In genomic region chr12:117230282-117230681, GRCm38 (mm10) we compare ENCODE assay signal across 25 mouse cellular contexts.
"Had no signal": no experiment of that assay in that cellular context is flagged by ENCODE, and none has a peak within 500 bp of the region (broad histone marks: within the 10 kb centered on the region; RNA-seq: fewer than 3 reads in every experiment).

No protein-coding gene starts in this region.

- DNase-seq: kidney, adult 11 months; kidney, adult 8-10 months; kidney, postnatal 10 days; kidney, postnatal 36 days; layer of hippocampus, adult 9-11 months; liver; lung, adult 18-20 months; lung, postnatal 10 days; lung, postnatal 36 days; right cerebral cortex, adult 18-20 months; right cerebral cortex, postnatal 14 days; right cerebral cortex, postnatal 4 days; thymus, adult 2 months; thymus, postnatal 14 days; thymus, postnatal 4 days had no signal

- H3K36me3 ChIP-seq: kidney, embryonic 15.5 days; limb, embryonic 10.5 days; limb, embryonic 13.5 days; liver, embryonic 12.5 days; liver, embryonic 15.5 days; lung, embryonic 15.5 days had no signal

- H3K4me3 ChIP-seq: kidney, embryonic 15.5 days; limb, embryonic 10.5 days; limb, embryonic 13.5 days; liver, embryonic 12.5 days; liver, embryonic 15.5 days; lung, embryonic 15.5 days; megakaryocyte, embryonic 14.5 days; neural tube, embryonic 12.5 days; neural tube, embryonic 15.5 days had no signal

- H3K4me1 ChIP-seq: kidney, embryonic 15.5 days; limb, embryonic 13.5 days; liver, embryonic 12.5 days; liver, embryonic 15.5 days; lung, embryonic 15.5 days; megakaryocyte, embryonic 14.5 days; neural tube, embryonic 15.5 days had no signal

- H3K9me3 ChIP-seq: kidney, embryonic 15.5 days; limb, embryonic 10.5 days; limb, embryonic 13.5 days; liver, embryonic 12.5 days; liver, embryonic 15.5 days; lung, embryonic 15.5 days; neural tube, embryonic 12.5 days; neural tube, embryonic 15.5 days had no signal

- H3K4me2 ChIP-seq: kidney, embryonic 15.5 days; limb, embryonic 13.5 days; liver, embryonic 12.5 days; liver, embryonic 15.5 days; lung, embryonic 15.5 days; neural tube, embryonic 12.5 days; neural tube, embryonic 15.5 days had no signal

- H3K9ac ChIP-seq: kidney, embryonic 15.5 days; limb, embryonic 13.5 days; liver, embryonic 12.5 days; liver, embryonic 15.5 days; lung, embryonic 15.5 days; neural tube, embryonic 12.5 days; neural tube, embryonic 15.5 days had no signal

- H3K27me3 ChIP-seq: kidney, embryonic 15.5 days; limb, embryonic 13.5 days; liver, embryonic 12.5 days; liver, embryonic 15.5 days; lung, embryonic 15.5 days; megakaryocyte, embryonic 14.5 days; neural tube, embryonic 12.5 days; neural tube, embryonic 15.5 days had no signal

- H3K27ac ChIP-seq: kidney, embryonic 15.5 days; limb, embryonic 10.5 days; limb, embryonic 13.5 days; liver, embryonic 12.5 days; liver, embryonic 15.5 days; lung, embryonic 15.5 days; neural tube, embryonic 12.5 days; neural tube, embryonic 15.5 days; stomach, postnatal 0 days had no signal

- ATAC-seq: liver, embryonic 12.5 days had no signal
